In the genomic region with DNA sequence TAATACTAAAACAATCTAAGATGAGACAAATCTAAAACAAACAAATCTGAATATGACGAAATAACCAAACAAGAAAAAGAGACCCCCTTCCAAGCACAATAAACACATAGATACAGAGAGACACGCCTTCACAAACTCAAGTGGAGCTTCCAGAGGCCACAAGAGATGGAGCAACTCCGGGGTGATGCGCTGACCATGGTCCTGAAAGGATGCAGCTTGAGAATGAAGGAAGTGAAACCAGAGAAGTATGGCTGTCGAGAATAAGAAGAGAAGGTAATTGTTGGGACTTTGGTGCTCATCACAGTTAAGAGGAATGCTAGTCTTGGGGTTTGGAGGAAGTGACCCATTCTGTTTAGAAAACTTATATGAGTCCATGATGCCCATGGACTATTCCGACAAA, we compare ENCODE assay signal across 8 mouse cellular contexts.
DNase-seq lines count a peak whose midpoint lies in the region; ATAC-seq lines count a peak whose summit lies in the region.
"Had no signal": no experiment of that assay in that cellular context is flagged by ENCODE, and none has a peak within 500 bp of the region (broad histone marks: within the 10 kb centered on the region; RNA-seq: fewer than 3 reads in every experiment).

No protein-coding gene starts in this region.

- H3K27ac ChIP-seq in midbrain, embryonic 15.5 days, result no peak overlapping the region

- no peaks in the 10 kb centered on the region for H3K9me3 ChIP-seq in midbrain, embryonic 15.5 days

- no peak overlapping the region for H3K4me3 ChIP-seq in midbrain, embryonic 15.5 days

- no peak for ATAC-seq in midbrain, embryonic 15.5 days (replicated peaks)

- no peak overlapping the region for H3K9ac ChIP-seq in midbrain, embryonic 15.5 days

- H3K27me3 ChIP-seq in midbrain, embryonic 15.5 days (replicated peaks), result no peaks in the 10 kb centered on the region

- no peaks in the 10 kb centered on the region for H3K36me3 ChIP-seq in midbrain, embryonic 15.5 days (replicated peaks)

- no peak overlapping the region for H3K4me2 ChIP-seq in midbrain, embryonic 15.5 days

- intact Hi-C loops in left cerebral cortex, postnatal 4 days (cut with DNase I), result no loop called here

- WGBS in midbrain, embryonic 15.5 days, result 55% methylated on average over 6 of the region's 6 CpGs

- H3K4me1 ChIP-seq in midbrain, embryonic 15.5 days, result no peaks in the 10 kb centered on the region

- peak; percentile 5 for DNase-seq in left cerebral cortex, postnatal 4 days
- DNase-seq in left cerebral cortex, adult 9 months (ENCODE audit: low spot score in 2 of 2), result no peak
- peak; percentile 60 for DNase-seq in NIH3T3 (ENCODE audit: low read depth)
- peak; percentile 49 for DNase-seq in embryo, embryonic 9.5 days (ENCODE audit: extremely low spot score)
- DNase-seq in mesoderm, embryonic 11.5 days (ENCODE audit: low read depth, low spot score), result peak; percentile 80
- no peak for DNase-seq in spleen, adult 18-20 months
- DNase-seq: gastrocnemius, postnatal 25 days had no signal

Comparison
In these comparisons a context has a peak if more than half of its experiments do, and no peak if none do; other contexts are left out.
1. DNase-seq: peak in left cerebral cortex, postnatal 4 days (single experiment), NIH3T3 (single experiment), embryo, embryonic 9.5 days (single experiment) and mesoderm, embryonic 11.5 days (single experiment); none in left cerebral cortex, adult 9 months (0 of 2) and spleen, adult 18-20 months (0 of 2).